Mouse (Mus musculus): ENCODE measurements around the gene Bmp6.

- TF ChIP-seq GATA1 (IDR thresholded peaks at IDR 0.05; ENCODE audit: borderline replicate concordance, low read length) (no peak), FLI1 (IDR thresholded peaks at IDR 0.05; ENCODE audit: low read length) (no peak)
These were observed 184.7 kb downstream of the Bmp6 start for GRCm38 (mm10) chr13:38529576-38529975.
